Mouse (Mus musculus) c-Kit-positive CD71-positive TER-119-positive erythroid progenitor cells, embryonic 14.5 days (primary cell): ENCODE results near the gene Trp63.

Experiments used
- DNase-seq: peaks from one replicate; pipeline ENCODE4 v3.0.0-alpha.2; 2013; ENCODE audit warnings: low spot score

Trp63 gene

GRCm38 (mm10) chr16:25779964-25780363 lies 96.4 kb downstream of the Trp63 start:
- DNase-seq, result no peak

GRCm38 (mm10) chr16:25784246-25784645 lies 100.7 kb downstream of the Trp63 start:
- DNase-seq, result no peak

- no peak for DNase-seq
Observed at GRCm38 (mm10) chr16:25786457-25786856, 102.9 kb downstream of the Trp63 start.

- no peak for DNase-seq
Observed at GRCm38 (mm10) chr16:25792640-25793266, 109.2 kb downstream of the Trp63 start.

- no peak for DNase-seq
Observed at GRCm38 (mm10) chr16:25797732-25798294, 114.2 kb downstream of the Trp63 start.

- DNase-seq, result no peak
Observed at GRCm38 (mm10) chr16:25799618-25800017, 116.1 kb downstream of the Trp63 start.

GRCm38 (mm10) chr16:25804955-25805354 lies 121.4 kb downstream of the Trp63 start:
- no peak for DNase-seq

GRCm38 (mm10) chr16:25807116-25807515 lies 123.6 kb downstream of the Trp63 start:
- no peak for DNase-seq

GRCm38 (mm10) chr16:25817753-25818624 lies 134.4 kb downstream of the Trp63 start:
- no peak for DNase-seq

- DNase-seq, result no peak
Observed at GRCm38 (mm10) chr16:25826016-25826415, 142.5 kb downstream of the Trp63 start.

GRCm38 (mm10) chr16:25832576-25832975 lies 149.0 kb downstream of the Trp63 start:
- no peak for DNase-seq

- DNase-seq, result no peak
Observed at GRCm38 (mm10) chr16:25835301-25835700, 151.7 kb downstream of the Trp63 start.

GRCm38 (mm10) chr16:25835723-25836122 lies 152.2 kb downstream of the Trp63 start:
- DNase-seq, result no peak

- no peak for DNase-seq
Observed at GRCm38 (mm10) chr16:25842996-25843395, 159.4 kb downstream of the Trp63 start.

GRCm38 (mm10) chr16:25843625-25844024 lies 160.1 kb downstream of the Trp63 start:
- DNase-seq, result no peak

GRCm38 (mm10) chr16:25846611-25847010 lies 163.0 kb downstream of the Trp63 start:
- DNase-seq, result no peak

GRCm38 (mm10) chr16:25848474-25848873 lies 164.9 kb downstream of the Trp63 start:
- DNase-seq, result no peak

GRCm38 (mm10) chr16:25849593-25850464 lies 166.3 kb downstream of the Trp63 start:
- DNase-seq, result no peak

- no peak for DNase-seq
Observed at GRCm38 (mm10) chr16:25860731-25861505, 177.4 kb downstream of the Trp63 start.

GRCm38 (mm10) chr16:25865096-25865869 lies 181.7 kb downstream of the Trp63 start:
- DNase-seq, result no peak
